Mouse (Mus musculus): ENCODE results near the gene Rpl26.

DNA sequence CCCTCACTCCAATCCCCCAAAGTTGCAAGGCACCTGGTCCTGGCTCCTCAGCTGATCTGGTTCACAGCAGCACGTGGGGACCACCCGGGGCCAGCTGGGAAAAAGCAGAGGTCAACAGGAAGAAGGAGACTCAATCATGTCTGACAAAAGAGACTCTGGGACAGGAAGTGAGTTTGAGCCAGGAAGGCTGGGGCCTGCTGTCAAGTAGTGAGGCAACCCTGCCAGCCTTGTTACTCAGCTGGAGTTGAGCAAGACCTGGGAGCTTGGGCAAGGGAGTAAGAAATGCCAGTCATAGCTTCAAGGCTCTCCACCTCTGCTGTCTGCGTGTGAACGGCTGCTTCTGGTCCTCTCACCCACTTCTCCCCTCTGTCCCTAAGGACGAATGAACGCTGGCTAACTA is 29.6 kb upstream of the Rpl26 start, which contains the start of gene Ndel1:
- TF ChIP-seq CTCF (IDR thresholded peaks at IDR 0.05; ENCODE audit: low read depth, low read length) (no peak), POLR2A (IDR thresholded peaks at IDR 0.05; ENCODE audit: insufficient read depth, low read length) (no peak), EP300 (IDR thresholded peaks at IDR 0.05; ENCODE audit: insufficient read depth, low read depth, low read length) (no peak)
